Mouse (Mus musculus) hindbrain, embryonic 14.5 days (tissue): ENCODE data around the gene Klrd1. TPM values are rescaled to one million over a fixed set of nuclear protein-coding genes. Genes with fewer than 3 reads are reported as not detected.
"Not testable (repeated sequence)": the region's sequence is repeated elsewhere in the genome, so short reads cannot be mapped to it uniquely, and the experiment has no call there.

ENCODE experiments used
- ATAC-seq: fragments of 200-750 bp; cut with Nextera tagmentation; 2 replicates; pipeline ENCODE4 v1.8.0; 2017; ENCODE audit warnings: moderate number of reproducible peaks, mild to moderate bottlenecking, moderate TSS enrichment, moderate library complexity; ENCODE audit not compliant: low FRiP score
- DNase-seq: peaks from one replicate; pipeline ENCODE4 v3.0.0-alpha.2; 2015; ENCODE audit warnings: low spot score
- H3K27ac ChIP-seq: fragments of 300-500 bp; sonication (generic); 2 replicates; pipeline ENCODE4 v1.5.1; 2014; ENCODE audit warnings: mild to moderate bottlenecking, moderate library complexity
- H3K27me3 ChIP-seq: fragments of 300-500 bp; sonication (generic); 2 replicates; pipeline ENCODE4 v1.6.1; 2014; ENCODE audit warnings: mild to moderate bottlenecking, low read length, mixed read lengths; ENCODE audit not compliant: control insufficient read depth, insufficient read depth
- H3K36me3 ChIP-seq: fragments of 300-500 bp; sonication (generic); replicated peaks from 2 replicates; pipeline ENCODE4 v1.6.1; 2014; ENCODE audit not compliant: control insufficient read depth, insufficient read depth
- H3K4me1 ChIP-seq: fragments of 300-500 bp; sonication (generic); replicated peaks from 2 replicates; pipeline ENCODE4 v1.6.1; 2014; ENCODE audit warnings: antibody characterized with exemption, low read length, mixed read lengths; ENCODE audit not compliant: control insufficient read depth, insufficient read depth
- H3K4me2 ChIP-seq: fragments of 300-500 bp; sonication (generic); replicated peaks from 2 replicates; pipeline ENCODE4 v1.6.1; 2014; ENCODE audit warnings: mild to moderate bottlenecking, moderate library complexity
- H3K4me3 ChIP-seq: fragments of 300-500 bp; sonication (generic); replicated peaks from 2 replicates; pipeline ENCODE4 v1.5.1; 2014; ENCODE audit warnings: mild to moderate bottlenecking, low read length
- H3K9ac ChIP-seq: fragments of 300-500 bp; sonication (generic); 2 replicates; pipeline ENCODE4 v1.6.1; 2014
- H3K9me3 ChIP-seq: fragments of 300-500 bp; sonication (generic); 2 replicates; pipeline ENCODE4 v1.6.1; 2016; ENCODE audit warnings: low read length; ENCODE audit not compliant: control insufficient read depth
- WGBS: fragments of 180-500 bp; shearing (Covaris S2); extraction: QIAGEN DNeasy Blood & Tissue Kit; methylation state at CpG from one replicate; pipeline ENCODE4 v1.1.7; 2014; 5-methylcytosine and 5-hydroxymethylcytosine counted together
- polyA plus RNA-seq: library from polyadenylated mRNA; unstranded; fragments of >200 nt; fragmentation: Nextera tagmentation; extraction: Ambion mirVana; gene quantifications from 2 replicates; pipeline ENCODE4 v1.2.1, GENCODE M21; 2014

Klrd1 gene
- polyA plus RNA-seq, 1 experiment from 2014 or later: not detected

DNA sequence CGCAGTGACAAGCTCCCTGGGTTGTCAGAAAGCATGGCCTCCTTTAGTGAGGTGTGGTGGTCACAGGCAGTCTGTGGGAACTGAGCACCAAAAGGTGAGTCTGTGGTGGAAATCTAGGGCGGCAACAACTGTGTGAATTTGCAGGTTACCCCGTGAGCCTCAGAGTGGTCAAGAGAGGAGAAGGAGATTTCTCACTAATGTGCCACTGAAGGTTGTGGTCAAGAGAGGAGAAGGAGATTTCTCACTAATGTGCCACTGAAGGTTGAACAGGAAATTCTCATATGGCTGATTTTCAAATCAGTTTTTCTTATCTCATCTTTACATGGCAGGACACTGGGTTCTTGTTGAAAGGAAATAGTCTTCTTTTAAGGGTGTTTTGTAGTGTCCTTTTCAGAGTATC, 52.5 kb downstream of the Klrd1 start:
- H3K4me1 ChIP-seq, H3K36me3 ChIP-seq, H3K9me3 ChIP-seq, H3K27ac ChIP-seq, H3K4me3 ChIP-seq, H3K4me2 ChIP-seq, ATAC-seq, H3K27me3 ChIP-seq, H3K9ac ChIP-seq, DNase-seq: not testable (repeated sequence)
- no CpG with 5 or more reads among the region's 3 CpGs for WGBS

Other genes starting within 250 kb of the Klrd1 start
- gene Clec12a, start 249.1 kb upstream of the Klrd1 start, polyA plus RNA-seq: 0.32 and 0.44 TPM in 2 replicates
- 0.41 and 0.51 TPM in 2 replicates for gene Clec12b, start 205.9 kb upstream of the Klrd1 start, polyA plus RNA-seq
- gene Clec1b, start 194.5 kb upstream of the Klrd1 start, polyA plus RNA-seq: 0.63 and 1.4 TPM in 2 replicates
- gene Clec9a, start 182.9 kb upstream of the Klrd1 start, polyA plus RNA-seq: 0.16 and 0.33 TPM in 2 replicates
- 1.9 and 2.0 TPM in 2 replicates for gene Clec1a, start 139.8 kb upstream of the Klrd1 start, polyA plus RNA-seq
- gene Olr1, start 84.6 kb upstream of the Klrd1 start, polyA plus RNA-seq: not detected in 2 replicates
- gene Tmem52b, start 79.2 kb upstream of the Klrd1 start, polyA plus RNA-seq: 0.24 TPM in 1 of 2 replicates, not detected in the other
- gene Gabarapl1, start 58.6 kb upstream of the Klrd1 start, polyA plus RNA-seq: 74.7 and 80.9 TPM in 2 replicates
- gene Klre1, start 13.9 kb upstream of the Klrd1 start, polyA plus RNA-seq: not detected in 2 replicates
- gene Klrk1, start 32.1 kb downstream of the Klrd1 start, polyA plus RNA-seq: 0.13 TPM in 1 of 2 replicates, not detected in the other
- gene Klrc3, start 51.6 kb downstream of the Klrd1 start, polyA plus RNA-seq: not detected in 2 replicates
- not detected in 2 replicates for gene Klrc2, start 68.9 kb downstream of the Klrd1 start, polyA plus RNA-seq
- not detected in 2 replicates for gene Klrc1, start 87.2 kb downstream of the Klrd1 start, polyA plus RNA-seq
- gene Klri1, start 125.3 kb downstream of the Klrd1 start, polyA plus RNA-seq: 0.26 TPM in 1 of 2 replicates, not detected in the other
- gene Klri2, start 148.7 kb downstream of the Klrd1 start, polyA plus RNA-seq: not detected in 2 replicates
- gene Gm156, start 192.5 kb downstream of the Klrd1 start, polyA plus RNA-seq: not detected in 2 replicates